Mouse (Mus musculus): Measurements from ENCODE around the gene Calhm2.

Calhm2 gene

DNA sequence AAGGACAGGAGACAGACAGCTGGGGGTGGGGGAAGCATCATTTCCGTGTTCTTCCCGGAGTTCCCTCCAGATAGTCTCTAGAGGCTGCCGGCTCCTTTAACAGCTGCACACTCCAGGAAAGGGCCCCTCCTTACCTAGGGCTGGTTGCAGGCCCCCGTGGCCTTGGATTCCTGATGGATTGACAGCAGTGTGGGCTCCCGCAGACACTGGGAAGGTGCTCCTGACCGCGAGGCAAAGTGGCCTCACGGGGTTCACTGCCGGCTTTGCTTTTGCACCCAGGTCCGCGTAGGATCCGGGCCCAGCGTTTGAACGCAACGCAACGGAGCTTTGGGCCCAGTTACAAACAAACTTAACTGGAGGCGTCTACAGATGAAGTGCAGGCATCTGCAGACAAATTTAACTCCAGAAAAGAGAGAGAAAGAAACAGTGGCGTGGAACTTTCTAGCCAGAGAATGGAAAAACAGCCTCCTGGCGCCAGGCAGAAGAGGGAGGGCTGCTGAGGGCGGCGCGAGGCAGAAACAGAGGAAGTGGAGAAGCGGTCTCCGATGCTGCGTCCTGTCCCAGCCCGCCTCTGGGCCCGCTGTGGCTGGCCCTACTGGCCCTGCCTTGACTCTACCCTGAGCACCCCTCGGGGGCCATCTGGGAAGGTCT is at the start of gene Calhm2:
Gene Calhm2, minus strand, starts transcription at position 524 of the 651 bp plus-strand sequence.
- DNase-seq (ENCODE audit: extremely low read depth, insufficient read length, low spot score), result peak; percentile 76

DNA sequence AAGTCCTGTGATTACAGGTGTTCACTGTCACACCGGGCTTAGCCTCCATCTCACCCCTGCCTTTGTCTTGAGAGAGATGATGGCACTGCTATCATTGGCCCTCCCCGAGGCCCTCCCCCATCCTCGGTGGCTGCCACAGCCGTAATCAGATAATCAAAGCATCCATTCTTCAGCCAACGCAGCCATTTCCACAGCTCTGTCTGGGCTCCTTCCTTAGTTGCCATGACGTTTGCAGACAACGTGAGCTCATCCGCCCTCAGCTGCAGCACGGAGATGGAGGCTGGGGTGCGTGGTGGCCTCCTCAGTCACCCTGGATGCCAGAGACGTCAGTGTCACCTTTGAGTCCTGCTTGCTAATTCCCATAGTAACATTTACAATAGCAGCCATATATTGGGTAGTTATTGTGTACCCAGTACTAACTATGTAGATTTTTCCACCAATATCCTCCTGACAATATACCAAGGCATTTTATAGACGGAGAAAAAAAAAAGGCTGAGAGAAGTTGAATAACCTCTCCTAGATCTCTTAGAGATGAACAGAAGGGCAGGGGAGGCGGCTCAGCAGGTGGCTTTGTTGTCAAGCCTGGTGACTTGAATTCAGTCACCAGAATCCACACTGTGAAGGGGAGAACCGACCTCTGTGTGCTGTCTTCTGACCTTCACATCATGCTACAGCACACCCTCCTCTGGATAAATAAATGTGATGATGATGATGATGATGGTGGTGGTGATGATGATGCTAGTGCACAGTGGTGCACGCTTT is 48.6 kb upstream of the Calhm2 start:
- DNase-seq (ENCODE audit: extremely low read depth, insufficient read length, low spot score), result no peak

- no peak for DNase-seq (ENCODE audit: extremely low read depth, insufficient read length, low spot score)
Measured at GRCm38 (mm10) chr19:47184736-47185135, 46.6 kb upstream of the Calhm2 start.

DNA sequence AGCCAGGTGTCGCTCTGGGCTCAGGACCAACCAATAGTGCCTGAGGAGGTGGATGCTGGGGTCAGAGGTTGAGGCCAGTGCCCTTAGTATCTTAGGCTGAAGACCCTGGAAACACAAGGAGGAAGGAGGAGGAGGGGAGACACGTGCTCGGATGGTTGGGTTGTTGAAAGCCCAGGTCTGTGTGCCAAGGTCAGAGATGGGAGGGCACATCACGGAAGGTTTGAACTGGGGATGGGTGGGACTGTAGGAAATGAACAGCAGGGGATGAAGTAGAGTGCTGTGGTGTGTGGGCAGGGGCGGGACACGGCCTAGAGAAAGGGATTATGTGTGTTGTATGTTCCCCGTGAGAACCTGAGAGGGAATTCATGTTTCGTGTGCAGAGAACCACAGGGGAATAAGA is 46.1 kb upstream of the Calhm2 start:
- no peak for DNase-seq (ENCODE audit: extremely low read depth, insufficient read length, low spot score)

- DNase-seq (ENCODE audit: extremely low read depth, insufficient read length, low spot score), result no peak
Measured at GRCm38 (mm10) chr19:47180011-47180410, 41.9 kb upstream of the Calhm2 start.

GRCm38 (mm10) chr19:47179272-47179809 is 41.2 kb upstream of the Calhm2 start:
- no peak for DNase-seq (ENCODE audit: extremely low read depth, insufficient read length, low spot score)

DNA sequence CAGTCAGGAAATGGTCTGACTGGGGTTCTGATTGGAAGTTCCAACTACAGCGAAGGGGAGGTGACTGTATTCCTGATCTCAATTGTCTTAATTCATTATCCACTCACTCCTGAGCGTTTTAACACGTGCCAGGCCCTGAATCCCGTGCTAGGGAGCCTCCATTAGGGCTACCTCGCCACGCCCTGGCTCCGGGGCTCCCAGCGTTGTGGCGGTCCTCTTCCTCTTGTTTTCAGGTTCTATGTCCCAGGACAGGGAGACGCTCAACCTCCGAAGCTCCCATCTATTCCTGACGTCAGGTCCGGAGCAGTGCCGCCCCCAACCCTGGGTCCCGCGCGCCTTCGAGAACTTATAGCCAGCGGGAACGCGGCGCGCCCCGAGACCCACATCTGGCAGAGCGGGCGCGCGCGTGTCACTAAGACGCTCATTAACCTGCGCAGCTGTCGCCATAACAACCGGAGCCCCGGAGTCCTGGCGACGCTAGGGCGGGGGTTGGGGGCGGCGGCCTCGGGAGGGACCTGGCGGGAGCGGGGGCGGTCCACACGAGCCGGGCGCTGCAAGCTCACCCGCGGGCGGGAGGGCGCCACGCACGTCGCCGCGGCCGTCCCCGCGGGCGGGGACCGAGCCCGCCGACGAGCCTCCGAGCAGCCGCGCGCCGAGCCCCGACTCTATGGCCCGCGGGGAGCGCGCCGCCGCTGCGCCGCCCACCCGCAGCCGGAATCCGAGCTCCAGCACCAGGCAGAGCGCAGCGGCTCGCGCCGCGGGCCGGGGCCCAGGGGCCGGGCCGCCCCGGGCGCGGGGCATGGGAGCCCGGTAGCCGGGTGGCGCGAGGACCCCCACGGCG is 40.6 kb upstream of the Calhm2 start, which contains the start of gene Neurl1a:
Gene Neurl1a, plus strand, starts transcription at position 390 of the 841 bp plus-strand sequence.
- no peak for DNase-seq (ENCODE audit: extremely low read depth, insufficient read length, low spot score)

DNA sequence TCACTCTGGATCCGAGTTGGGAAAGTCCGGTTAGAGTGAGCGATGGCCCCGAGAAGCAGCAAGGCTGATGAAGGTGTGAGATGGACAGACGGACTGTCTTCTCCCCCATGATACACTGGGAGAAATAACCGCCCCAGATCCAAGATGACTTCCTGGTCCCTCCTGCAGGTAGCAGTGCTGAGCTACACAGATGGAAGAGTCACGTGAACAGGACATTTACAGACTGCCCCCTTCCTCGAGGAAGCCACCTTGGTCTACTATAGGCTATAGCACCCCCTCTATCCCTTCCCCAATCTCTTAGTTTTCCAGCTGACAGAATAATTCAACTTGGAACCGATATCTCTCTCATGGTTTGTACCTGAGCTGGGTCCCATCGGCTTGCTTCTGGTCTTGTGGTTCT is 39.9 kb upstream of the Calhm2 start:
- DNase-seq (ENCODE audit: extremely low read depth, insufficient read length, low spot score), result no peak

DNA sequence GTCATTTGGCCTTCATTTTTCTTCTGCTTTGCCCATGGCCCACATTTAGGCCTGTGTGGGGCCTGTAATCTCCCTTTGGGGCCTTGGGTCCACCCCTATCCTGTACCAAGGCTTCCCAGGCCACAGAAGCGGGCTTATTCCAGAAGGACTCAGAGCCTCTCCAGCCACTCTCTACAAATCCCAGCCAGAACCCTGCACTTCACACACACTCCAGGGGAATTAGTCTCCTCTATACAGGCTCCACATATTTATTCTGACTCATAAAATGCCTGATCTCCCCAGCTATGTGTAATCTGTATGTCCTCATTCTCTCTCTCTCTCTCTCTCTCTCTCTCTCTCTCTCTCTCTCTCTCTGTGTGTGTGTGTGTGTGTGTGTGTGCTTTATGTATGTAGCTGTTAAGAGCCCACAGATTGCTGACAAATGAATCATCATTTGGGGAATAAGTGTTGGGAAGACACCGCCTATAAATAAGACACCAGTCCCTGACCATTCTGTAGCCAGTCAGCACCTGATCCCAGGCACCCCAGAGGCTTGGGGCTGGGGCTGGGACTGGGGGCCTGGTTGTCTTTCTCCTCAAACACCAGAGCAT is 38.9 kb upstream of the Calhm2 start:
- DNase-seq (ENCODE audit: extremely low read depth, insufficient read length, low spot score), result peak; percentile 77

DNA sequence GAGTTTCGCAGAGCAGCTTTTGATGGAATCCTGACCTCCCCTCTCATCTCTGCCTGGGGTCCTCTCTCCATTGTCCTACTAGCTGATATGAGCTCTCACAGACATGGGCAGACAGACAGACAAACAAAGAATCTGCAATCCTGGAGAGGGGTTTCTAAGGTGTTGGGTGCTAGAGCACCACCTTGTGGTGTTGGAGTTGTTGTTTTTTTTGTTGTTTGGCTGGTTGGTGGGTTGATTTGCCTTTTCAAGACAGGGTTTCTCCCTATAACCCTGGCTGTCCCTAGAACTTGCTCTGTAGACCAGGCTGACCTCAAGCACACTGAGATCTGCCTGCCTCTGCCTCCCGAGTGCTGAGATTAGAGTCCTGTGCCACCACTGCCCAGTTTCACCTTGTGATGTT is 37.4 kb upstream of the Calhm2 start:
- DNase-seq (ENCODE audit: extremely low read depth, insufficient read length, low spot score), result no peak

DNA sequence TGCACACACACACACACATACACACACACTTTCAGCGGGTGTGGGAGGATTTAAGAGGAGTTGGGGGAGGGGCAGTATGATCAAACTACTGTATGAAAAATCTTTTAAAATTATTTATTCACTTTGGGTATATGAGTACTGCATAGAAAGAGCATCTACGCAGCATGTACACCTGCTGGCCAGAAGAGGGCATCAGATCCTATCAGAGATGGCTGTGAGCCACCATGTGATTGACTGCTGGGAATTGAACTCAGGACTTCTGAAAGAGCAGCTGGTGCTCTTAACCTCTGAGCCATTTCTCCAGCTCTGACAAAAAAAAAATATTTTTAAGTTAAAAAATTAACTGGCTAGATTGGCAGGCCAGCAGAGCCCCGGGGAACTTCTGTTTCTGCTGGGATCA is 36.4 kb upstream of the Calhm2 start:
- peak; percentile 41 for DNase-seq (ENCODE audit: extremely low read depth, insufficient read length, low spot score)

GRCm38 (mm10) chr19:47168793-47169412 is 30.8 kb upstream of the Calhm2 start:
- peak; percentile 58 for DNase-seq (ENCODE audit: extremely low read depth, insufficient read length, low spot score)

GRCm38 (mm10) chr19:47168223-47168622 is 30.1 kb upstream of the Calhm2 start:
- DNase-seq (ENCODE audit: extremely low read depth, insufficient read length, low spot score), result peak; percentile 72

GRCm38 (mm10) chr19:47167617-47168214 is 29.6 kb upstream of the Calhm2 start:
- peak; percentile 40 for DNase-seq (ENCODE audit: extremely low read depth, insufficient read length, low spot score)

DNA sequence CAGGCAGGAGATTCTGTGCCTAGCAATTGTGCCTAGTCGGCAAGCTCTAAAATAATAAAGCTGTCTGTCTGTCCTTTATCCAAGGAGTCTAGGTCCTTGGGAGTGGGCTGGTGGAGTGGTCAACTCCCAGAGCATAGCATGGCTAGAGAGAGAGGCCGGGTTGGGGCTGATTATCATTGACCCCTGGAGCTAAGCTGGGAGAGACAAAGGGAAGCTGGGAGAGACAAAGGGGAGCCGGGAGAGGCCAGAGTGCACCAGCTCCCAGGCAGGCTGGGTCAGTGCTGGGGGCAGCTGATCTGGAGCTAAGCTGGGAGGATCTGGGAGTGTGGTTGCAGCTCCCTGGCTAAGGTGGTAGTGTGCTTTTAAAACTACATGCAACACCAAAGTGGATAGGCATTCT is 28.7 kb upstream of the Calhm2 start:
- no peak for DNase-seq (ENCODE audit: extremely low read depth, insufficient read length, low spot score)

DNA sequence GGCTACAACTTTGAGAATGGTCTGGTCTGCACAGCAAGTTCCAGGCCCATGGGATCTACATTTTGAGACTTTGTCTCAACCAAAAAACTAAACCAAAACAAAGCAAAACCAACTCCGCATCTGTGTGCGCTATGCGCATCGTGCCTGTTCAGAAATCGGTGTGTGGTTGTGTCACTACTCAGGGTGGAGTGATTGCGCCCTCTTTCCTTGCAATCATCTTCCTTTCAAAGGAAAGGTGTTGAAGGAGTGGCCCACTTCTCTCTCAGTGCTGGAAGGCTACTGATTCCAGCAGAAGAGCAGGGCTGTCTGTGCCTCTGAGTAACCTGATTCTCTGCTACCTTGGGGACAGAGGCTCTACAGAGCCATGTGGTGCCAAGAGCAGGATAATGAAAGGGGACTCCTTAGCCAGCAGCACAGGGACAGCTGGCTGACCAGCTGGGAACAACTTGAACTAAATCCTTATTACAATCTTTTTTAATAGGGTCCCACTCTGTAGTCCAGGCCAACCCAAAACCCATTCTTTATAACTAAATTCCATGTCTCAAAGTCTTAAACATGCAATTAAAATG is 25.2 kb upstream of the Calhm2 start:
- no peak for DNase-seq (ENCODE audit: extremely low read depth, insufficient read length, low spot score)

GRCm38 (mm10) chr19:47161669-47162068 is 23.6 kb upstream of the Calhm2 start:
- no peak for DNase-seq (ENCODE audit: extremely low read depth, insufficient read length, low spot score)

DNA sequence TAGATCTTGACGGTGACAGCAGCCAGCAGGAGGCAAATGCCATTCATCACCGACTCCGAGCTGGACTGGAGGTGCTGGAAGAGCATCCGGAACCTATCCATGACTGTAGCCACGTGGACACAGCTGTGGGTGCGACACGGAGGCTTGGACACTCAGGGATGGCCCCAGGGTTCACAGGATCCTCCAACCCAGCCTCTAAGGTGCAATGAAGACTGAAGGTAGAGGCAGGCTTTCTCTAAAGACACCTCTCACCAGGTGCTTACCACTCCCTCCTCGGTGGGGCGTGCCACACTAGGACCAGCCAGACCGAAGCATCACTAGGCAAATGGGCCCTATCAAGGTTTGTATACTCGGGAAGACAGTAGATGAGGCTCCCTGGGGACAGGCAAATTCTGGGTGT is 19.6 kb upstream of the Calhm2 start, which contains the start of gene Calhm3:
Gene Calhm3, minus strand, starts transcription at position 101 of the 400 bp plus-strand sequence.
- DNase-seq (ENCODE audit: extremely low read depth, insufficient read length, low spot score), result no peak

DNA sequence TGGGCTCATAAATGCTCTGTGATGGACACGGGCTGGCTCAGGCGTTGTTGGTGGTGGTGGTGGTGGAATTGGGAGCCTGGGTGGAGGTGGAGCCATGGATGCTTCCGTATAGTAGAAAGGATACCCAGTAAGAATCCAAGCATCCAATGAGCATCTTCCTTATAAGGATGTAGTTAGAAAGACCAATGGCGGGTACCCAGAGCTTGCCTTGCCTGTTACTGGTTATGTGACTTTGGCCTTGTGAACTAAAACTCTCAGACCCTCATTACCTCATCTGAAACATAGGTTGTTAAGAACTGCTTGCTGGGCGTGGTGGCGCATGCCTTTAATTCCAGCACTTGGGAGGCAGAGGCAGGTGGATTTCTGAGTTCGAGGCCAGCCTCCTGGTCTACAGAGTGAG is 15.7 kb upstream of the Calhm2 start:
- DNase-seq (ENCODE audit: extremely low read depth, insufficient read length, low spot score), result no peak

- DNase-seq (ENCODE audit: extremely low read depth, insufficient read length, low spot score), result no peak
Measured at GRCm38 (mm10) chr19:47152062-47152369, 13.9 kb upstream of the Calhm2 start.
